Mouse (Mus musculus): Measurements from ENCODE around the gene Olfr960.

GRCm38 (mm10) chr9:39575469-39575868, 45.7 kb upstream of the Olfr960 start, which contains the start of gene Olfr959:
- no peak for TF ChIP-seq MAFK (IDR thresholded peaks at IDR 0.05; ENCODE audit: insufficient read depth, low read depth, low read length)
- TF ChIP-seq CHD2 (IDR thresholded peaks at IDR 0.05; ENCODE audit: low read depth, low read length), result no peak

All from ES-E14 (cell line).